Mouse (Mus musculus): ENCODE results near the gene Lsamp. TPM values are rescaled to one million over a fixed set of nuclear protein-coding genes. Genes with fewer than 3 reads are reported as not detected.

Lsamp gene
- total RNA-seq, 2 experiments from 2014 or later: 430 to 462 TPM

Small RNA genes lying within 50 kb of the gene (microRNA-seq; reads per million reads assigned to microRNA genes)
- gene Gm27887 (0 reads per million in 2 experiments), gene Gm47276 (0 reads per million in 2 experiments)
